Mouse (Mus musculus): ENCODE data around the gene Zp3.

Gene Zp3

GRCm38 (mm10) chr5:135979904-135980303, at the start of gene Zp3:
Gene Zp3 (plus strand): TSS chr5:135980099.
- DNase-seq (ENCODE audit: low spot score): no peak

- no peak for DNase-seq (ENCODE audit: low spot score)
Measured at GRCm38 (mm10) chr5:135931526-135931925, 48.4 kb upstream of the Zp3 start.

- DNase-seq (ENCODE audit: low spot score): no peak
Measured at GRCm38 (mm10) chr5:135932359-135932758, 47.5 kb upstream of the Zp3 start.

GRCm38 (mm10) chr5:135933222-135933899, 46.5 kb upstream of the Zp3 start:
- no peak for DNase-seq (ENCODE audit: low spot score)

- DNase-seq (ENCODE audit: low spot score): peak; percentile 62
Measured at GRCm38 (mm10) chr5:135933900-135934441, 45.9 kb upstream of the Zp3 start.

GRCm38 (mm10) chr5:135934481-135935175, 45.3 kb upstream of the Zp3 start, which contains the start of gene Ywhag:
Gene Ywhag (minus strand): TSS chr5:135934616.
- peak; percentile 98 for DNase-seq (ENCODE audit: low spot score)

GRCm38 (mm10) chr5:135935176-135935523, 44.7 kb upstream of the Zp3 start:
- DNase-seq (ENCODE audit: low spot score): no peak

- DNase-seq (ENCODE audit: low spot score): no peak
Measured at GRCm38 (mm10) chr5:135935641-135936190, 44.2 kb upstream of the Zp3 start.

GRCm38 (mm10) chr5:135940587-135940986, 39.3 kb upstream of the Zp3 start:
- peak; percentile 10 for DNase-seq (ENCODE audit: low spot score)

GRCm38 (mm10) chr5:135942710-135943109, 37.2 kb upstream of the Zp3 start:
- no peak for DNase-seq (ENCODE audit: low spot score)

GRCm38 (mm10) chr5:135945916-135946408, 33.9 kb upstream of the Zp3 start:
- no peak for DNase-seq (ENCODE audit: low spot score)

- DNase-seq (ENCODE audit: low spot score): no peak
Measured at GRCm38 (mm10) chr5:135946621-135947020, 33.3 kb upstream of the Zp3 start.

- no peak for DNase-seq (ENCODE audit: low spot score)
Measured at GRCm38 (mm10) chr5:135950710-135951412, 29.0 kb upstream of the Zp3 start.

- no peak for DNase-seq (ENCODE audit: low spot score)
Measured at GRCm38 (mm10) chr5:135951660-135952059, 28.2 kb upstream of the Zp3 start.

GRCm38 (mm10) chr5:135952830-135953229, 27.1 kb upstream of the Zp3 start:
- DNase-seq (ENCODE audit: low spot score): no peak

GRCm38 (mm10) chr5:135956300-135957206, 23.3 kb upstream of the Zp3 start:
- no peak for DNase-seq (ENCODE audit: low spot score)

GRCm38 (mm10) chr5:135957207-135957974, 22.5 kb upstream of the Zp3 start:
- peak; percentile 90 for DNase-seq (ENCODE audit: low spot score)

GRCm38 (mm10) chr5:135958367-135958766, 21.5 kb upstream of the Zp3 start:
- no peak for DNase-seq (ENCODE audit: low spot score)

GRCm38 (mm10) chr5:135959911-135960310, 20.0 kb upstream of the Zp3 start:
- no peak for DNase-seq (ENCODE audit: low spot score)

GRCm38 (mm10) chr5:135960909-135961635, 18.8 kb upstream of the Zp3 start:
- DNase-seq (ENCODE audit: low spot score): no peak

Data from ovary, postnatal 36 days (tissue).